Mouse (Mus musculus): ENCODE measurements around the gene Pxn.

DNA sequence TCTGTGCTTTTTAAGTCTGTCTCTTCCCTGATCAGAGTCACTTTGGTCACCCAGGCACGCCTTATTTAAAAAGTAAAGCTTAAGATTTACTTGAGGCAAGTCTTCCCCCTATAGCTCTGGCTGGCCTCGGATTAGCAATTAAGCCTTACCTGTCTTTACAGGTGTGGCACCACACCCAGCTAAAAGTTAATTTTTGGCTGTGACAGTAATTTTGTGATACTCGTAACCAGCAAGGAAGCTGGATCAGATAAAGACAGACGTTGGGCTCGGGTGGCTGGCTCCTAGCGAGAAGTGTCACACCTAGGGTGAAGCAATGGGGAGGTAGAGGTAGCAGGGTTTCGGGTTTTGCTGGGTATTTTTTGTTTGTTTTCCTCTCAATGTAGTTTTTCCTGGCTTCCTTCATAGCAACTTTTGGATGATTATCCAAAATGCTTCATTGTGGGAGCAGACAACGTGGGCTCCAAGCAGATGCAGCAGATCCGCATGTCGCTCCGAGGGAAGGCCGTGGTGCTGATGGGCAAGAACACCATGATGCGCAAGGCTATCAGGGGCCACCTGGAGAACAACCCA, 53.9 kb downstream of the Pxn start:
- TF ChIP-seq POLR2A (IDR thresholded peaks at IDR 0.05; ENCODE audit: insufficient read length, low read depth) (peak; percentile 8), TCF12 (IDR thresholded peaks at IDR 0.05; ENCODE audit: insufficient read depth, poor library complexity, severe bottlenecking) (no peak), USF1 (IDR thresholded peaks at IDR 0.05; ENCODE audit: low read depth) (no peak), POLR2AphosphoS2 (IDR thresholded peaks at IDR 0.05; ENCODE audit: insufficient read length, low read depth) (peak; percentile 38), MYOD1 (IDR thresholded peaks at IDR 0.05; ENCODE audit: control insufficient read depth in 1 of 3, insufficient read length in 2 of 3, low read depth in 2 of 3) (no peak), MAX (IDR thresholded peaks at IDR 0.05; ENCODE audit: low read depth) (no peak), REST (IDR thresholded peaks at IDR 0.05; ENCODE audit: insufficient read depth, insufficient read length) (no peak), E2F4 (IDR thresholded peaks at IDR 0.05; ENCODE audit: insufficient read depth) (no peak)
